Mouse (Mus musculus): ENCODE results near the gene Cyp2g1.
A peak's percentile ranks its signal among the peaks of the same experiment; 100 is the strongest.
"Not testable (repeated sequence)": the region's sequence is repeated elsewhere in the genome, so short reads cannot be mapped to it uniquely, and the experiment has no call there.

Cyp2g1 gene

DNA sequence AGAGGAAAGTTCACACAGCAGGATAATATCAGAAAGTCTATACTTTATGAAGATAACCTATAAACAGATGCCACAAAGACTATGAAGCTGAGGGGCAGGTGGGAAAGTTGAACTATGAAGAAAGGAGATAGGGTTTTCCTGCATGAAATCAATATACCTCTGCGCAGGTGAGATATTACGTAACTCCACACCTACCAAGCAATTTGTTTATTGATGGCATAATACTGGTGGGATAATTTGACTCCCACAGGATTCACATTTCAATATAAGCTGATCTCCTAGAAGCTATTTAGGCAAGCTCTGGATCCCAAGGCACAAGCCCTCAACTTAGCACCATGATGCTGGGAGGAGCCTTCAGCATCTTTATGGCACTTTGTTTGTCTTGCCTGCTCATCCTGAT, at the start of gene Cyp2g1:
Cyp2g1 (plus strand) TSS at position 301 of the 400 bp plus-strand sequence.
- DNase-seq: no peak

DNA sequence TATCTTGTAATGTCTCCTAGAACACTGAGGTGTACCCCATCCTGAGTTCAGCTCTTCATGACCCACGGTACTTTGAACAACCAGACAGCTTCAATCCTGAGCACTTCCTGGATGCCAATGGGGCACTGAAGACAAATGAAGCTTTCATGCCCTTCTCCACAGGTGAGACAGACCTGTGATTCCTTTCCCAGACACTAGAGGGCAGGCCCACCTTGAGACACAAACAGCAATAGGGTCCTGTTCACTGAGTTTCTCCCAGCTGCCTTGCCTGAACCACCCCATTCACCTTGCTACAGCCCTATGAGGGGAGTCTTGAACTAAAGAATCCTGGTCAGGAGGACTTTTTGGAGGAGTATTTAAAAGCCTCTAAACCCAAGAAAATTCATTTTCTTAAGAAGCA, 41.6 kb upstream of the Cyp2g1 start:
- peak; percentile 42 for DNase-seq

DNA sequence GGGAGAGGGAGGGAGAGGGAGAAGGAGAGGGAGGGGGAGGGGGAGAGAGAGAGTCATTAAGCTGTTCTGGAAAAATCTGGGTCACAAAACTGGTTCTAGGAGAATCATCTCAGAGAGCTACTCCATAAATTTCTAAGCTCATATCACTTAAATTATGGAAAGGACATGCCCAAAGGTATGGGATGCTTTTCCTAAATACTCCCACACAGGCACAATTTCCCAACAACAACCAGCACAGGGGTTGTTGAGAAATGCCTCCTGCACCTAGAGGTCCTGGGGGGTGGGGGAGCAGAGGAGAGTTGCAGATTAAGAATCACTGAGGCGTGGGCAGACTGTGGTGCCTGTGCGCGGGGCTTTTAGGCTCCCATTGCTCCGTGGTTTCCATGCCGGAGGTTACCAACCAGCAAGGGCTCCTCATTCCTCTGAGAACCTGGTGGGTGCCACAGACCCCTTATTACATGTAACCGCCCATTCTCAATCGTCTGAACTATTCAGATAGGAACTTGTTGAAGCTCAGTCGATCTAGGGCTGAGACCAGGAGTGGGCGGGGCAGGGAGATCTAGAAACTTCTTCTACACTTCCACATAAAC, 38.7 kb upstream of the Cyp2g1 start:
- no peak for DNase-seq

- peak; percentile 20 for DNase-seq
These were observed 35.7 kb upstream of the Cyp2g1 start for GRCm38 (mm10) chr7:26772866-26773586.

DNA sequence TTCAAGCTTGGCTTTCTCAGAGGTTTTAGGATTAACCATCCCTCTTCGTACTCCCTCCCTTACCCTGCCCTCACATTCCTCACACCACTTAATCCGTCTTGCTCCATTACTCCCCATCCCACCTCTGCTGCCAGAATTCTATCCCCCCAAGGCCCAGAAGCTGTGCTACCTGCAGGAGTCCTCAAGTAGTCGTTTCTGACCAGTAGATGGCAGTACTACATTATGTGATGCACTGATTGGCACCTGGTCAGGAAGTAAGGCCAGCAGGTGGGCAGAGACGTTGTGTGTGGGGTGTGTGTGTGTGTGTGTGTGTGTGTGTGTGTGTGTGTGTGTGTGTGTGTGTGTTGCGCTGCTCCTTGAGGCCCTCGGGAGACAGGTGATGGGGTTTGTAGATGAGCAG, 32.8 kb upstream of the Cyp2g1 start:
- peak; percentile 43 for DNase-seq

DNA sequence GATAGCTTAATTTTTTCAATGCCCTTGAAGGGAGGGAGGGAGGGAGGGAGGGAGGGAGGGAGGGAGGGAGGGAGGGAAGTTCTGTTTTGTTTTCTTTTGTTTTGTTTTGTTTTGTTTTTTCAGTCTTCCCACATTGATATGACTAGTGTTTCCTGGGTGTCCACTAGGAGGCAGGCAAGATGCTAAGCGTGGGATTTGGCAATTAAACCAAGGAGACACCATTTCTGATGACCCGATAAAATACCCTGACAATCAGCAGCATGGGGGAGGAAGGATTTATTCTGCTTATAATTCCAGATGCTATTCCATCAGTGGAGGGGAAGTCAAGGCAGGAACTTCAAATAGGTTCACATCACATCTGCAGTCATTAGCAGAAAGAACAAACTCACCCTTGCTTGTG, 30.9 kb upstream of the Cyp2g1 start:
- DNase-seq: no peak

GRCm38 (mm10) chr7:26778474-26778873, 30.2 kb upstream of the Cyp2g1 start:
- peak; percentile 54 for DNase-seq

DNA sequence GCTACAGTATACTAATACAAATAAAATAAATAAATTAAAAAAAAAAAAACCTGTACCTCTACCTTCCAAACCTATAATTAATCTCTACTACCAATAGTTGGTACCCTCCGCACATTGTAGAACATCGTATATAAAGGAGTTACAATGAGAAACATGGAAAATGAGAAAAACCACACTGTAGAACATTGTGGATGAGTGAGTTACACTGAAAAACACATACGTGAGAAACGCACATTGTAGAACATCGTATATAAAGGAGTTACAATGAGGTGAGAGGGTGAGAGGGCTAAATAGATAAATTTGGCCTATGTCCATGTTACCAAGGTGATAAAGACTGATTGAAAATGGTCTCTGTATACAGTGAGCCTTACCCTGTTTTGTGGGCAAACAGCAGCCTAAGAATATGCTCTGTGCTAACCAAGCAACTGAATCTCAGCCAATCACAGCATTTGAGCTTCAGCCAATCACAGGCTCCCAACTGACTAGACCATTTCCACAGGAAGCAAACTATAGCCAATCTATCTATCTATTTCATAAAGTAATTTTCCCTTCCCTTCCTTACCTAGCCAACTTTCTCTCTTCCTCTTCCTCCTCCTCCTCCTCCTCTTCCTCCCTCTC, 28.8 kb upstream of the Cyp2g1 start:
- no peak for DNase-seq

- peak; percentile 12 for DNase-seq
These were observed 28.2 kb upstream of the Cyp2g1 start for GRCm38 (mm10) chr7:26780510-26780909.

DNA sequence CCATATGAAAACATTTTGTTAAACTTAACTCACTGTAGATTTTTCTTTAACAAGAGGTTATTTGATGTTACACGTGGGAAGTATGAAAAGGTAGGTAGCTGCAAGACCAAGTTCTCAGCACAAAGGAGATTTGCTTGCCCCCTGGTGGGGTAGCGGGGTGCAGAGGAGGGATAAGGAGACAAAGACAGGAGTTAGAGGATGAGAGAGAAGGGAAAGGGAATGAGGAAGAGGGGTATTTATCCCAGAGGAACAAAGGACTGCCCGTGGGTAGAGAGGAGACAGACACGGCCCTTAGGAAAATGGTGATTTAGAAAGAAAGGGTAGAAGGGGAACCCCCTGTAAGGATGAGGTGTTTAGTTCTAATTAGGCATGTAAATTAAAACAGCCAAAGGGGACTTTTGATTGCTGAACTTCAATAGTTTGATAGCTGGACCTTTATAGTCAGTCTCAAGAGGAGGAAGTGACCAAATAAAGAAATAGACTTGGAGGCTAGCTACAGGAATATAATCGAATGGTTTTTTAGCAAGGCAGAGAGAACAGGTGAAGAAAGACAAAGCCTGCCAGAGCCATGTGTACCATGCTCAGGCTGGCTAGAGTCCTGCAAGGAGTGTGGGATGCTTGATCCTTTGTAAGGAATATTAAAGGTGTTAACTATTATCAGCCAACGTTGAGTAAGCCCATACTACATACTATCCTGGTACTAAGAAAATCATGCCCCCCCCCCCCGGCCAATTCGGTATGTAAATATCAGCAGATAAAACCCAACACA, 27.5 kb upstream of the Cyp2g1 start:
- no peak for DNase-seq

GRCm38 (mm10) chr7:26781767-26782131, 26.9 kb upstream of the Cyp2g1 start:
- DNase-seq: no peak

GRCm38 (mm10) chr7:26783163-26783562, 25.5 kb upstream of the Cyp2g1 start:
- peak; percentile 74 for DNase-seq

- not testable (repeated sequence) for DNase-seq
These were observed 22.7 kb upstream of the Cyp2g1 start for GRCm38 (mm10) chr7:26786013-26786412.

- no peak for DNase-seq
These were observed 18.7 kb upstream of the Cyp2g1 start for GRCm38 (mm10) chr7:26789984-26790383.

GRCm38 (mm10) chr7:26800104-26800503, 8.6 kb upstream of the Cyp2g1 start:
- DNase-seq: no peak

DNA sequence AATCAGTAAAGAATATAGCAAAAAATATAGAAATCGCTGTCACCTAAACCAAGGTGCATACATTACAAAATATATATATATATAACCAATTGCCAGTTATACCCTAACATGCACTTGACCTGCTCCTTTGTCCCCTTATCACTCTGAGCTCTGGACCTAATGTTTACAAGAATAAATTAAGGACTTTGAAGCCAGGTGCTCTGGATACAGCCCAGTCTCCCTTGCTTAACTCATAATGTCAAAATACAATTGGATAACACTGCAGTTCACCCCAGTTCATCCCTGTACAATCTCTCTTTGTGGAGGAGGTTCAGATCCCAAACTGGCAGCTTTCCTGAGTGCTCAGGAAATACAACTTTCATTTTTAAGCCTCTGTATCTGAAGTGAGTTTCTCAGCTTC, 7.7 kb upstream of the Cyp2g1 start:
- no peak for DNase-seq

DNA sequence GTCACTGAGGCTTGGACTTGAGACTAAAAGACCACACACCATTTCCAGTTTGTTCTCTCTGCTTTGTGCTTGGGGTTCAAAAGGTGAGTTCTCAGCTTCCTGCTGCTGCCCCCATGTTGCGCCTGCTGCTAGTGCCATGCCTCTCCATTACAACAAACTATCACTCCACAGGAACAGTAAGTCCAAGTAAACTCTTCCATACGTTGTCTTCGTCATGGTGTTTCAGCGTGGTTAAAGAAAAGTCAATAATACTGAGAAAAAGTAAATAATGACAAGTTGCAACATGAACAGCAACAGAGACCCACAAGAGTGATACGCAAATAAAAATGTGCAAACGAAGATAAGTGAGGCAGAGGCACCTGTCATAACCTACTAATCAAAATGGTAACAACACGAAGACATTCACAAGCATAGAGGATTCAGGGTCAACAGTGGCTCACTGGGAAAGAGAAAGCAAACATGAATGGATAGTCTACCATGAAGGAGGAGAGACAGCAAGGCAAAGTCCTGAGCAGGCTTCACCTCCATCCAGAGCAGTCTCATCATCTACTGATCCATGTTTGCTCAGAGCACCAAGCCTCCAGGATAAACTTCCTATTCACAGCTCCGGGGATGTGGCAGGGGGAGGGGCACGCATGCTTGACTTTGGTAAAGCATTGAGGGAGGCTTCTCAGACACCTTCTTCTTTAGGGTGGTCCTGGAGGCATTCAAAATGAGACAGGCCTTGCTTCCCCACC, 23.0 kb downstream of the Cyp2g1 start:
- DNase-seq: not testable (repeated sequence)

DNA sequence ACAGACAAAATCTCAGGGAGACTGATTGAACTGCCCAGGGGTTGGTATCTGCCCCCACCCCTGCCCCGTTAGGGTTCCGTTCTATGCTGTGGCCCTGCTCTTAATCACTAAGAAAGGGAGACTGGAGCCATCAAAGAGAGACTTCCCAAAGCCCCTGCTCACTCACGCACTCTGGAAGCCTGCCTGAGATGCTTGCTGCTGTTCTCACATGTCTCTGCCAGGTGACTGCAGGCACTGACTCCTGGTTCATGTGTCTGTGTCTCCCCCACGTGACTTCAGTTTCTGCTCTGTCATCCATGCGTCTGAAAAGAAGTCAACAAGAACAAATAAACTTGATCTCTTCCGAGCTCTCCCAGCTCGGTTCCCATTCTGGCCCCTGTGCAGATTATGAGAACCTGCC, 24.0 kb downstream of the Cyp2g1 start:
- not testable (repeated sequence) for DNase-seq

- DNase-seq: peak; percentile 52
These were observed 26.4 kb downstream of the Cyp2g1 start, which contains the start of gene Cyp2a5 for GRCm38 (mm10) chr7:26835059-26835458. Gene Cyp2a5, plus strand, starts transcription at chr7:26835305.

DNA sequence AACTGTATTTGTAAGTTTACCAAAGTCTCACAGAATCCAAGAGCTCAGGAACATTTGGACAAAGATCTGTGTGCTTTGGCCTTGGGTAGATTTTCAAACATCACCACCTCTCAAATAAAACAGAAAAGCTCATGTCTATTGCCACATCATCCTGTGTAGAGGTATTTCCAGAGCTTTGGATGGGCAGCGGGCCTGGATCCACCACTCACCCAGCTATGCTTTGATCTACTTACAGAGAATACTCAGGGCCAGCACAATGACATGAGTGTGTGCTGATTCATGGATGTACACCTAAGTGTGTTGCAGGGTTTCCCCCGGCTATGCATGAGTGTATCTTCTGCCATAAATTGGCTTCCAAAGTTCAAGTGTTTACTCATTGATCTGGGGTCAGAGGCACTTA, 34.7 kb downstream of the Cyp2g1 start:
- DNase-seq: not testable (repeated sequence)

DNA sequence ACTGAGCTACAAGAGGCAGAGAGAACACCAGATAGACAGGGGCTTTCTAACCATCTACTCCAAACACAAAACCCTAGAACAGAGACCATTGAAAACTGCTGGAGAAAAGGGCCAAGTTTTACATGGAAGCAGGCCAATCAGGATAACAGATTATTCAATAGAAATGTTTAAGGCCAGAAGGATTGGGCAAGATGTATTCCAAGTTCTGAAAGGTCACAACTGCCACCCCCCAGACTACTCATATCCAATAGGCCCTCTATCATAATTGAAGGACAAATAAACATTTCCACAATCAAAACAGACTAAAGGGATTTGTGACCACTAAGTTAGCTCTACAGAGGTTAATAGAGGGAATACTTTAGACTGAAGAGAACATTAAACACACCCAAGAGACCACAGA, 41.4 kb downstream of the Cyp2g1 start:
- not testable (repeated sequence) for DNase-seq

All from kidney, postnatal 14 days (tissue).